Mouse (Mus musculus) lung, postnatal 0 days (tissue): ENCODE results near the gene Ccnt2. TPM values are rescaled to one million over a fixed set of nuclear protein-coding genes. Genes with fewer than 3 reads are reported as not detected.

Experiments
- ATAC-seq: fragments of 200-750 bp; cut with Nextera tagmentation; 2 replicates; pipeline ENCODE4 v1.8.0; 2017; ENCODE audit warnings: moderate library complexity
- DNase-seq: peaks from one replicate; pipeline ENCODE4 v3.0.0-alpha.2; 2016; ENCODE audit warnings: low spot score
- H3K27ac ChIP-seq: fragments of 300-500 bp; sonication (generic); 2 replicates; pipeline ENCODE4 v1.5.1; 2014; ENCODE audit warnings: antibody characterized with exemption, mild to moderate bottlenecking, low read length, mixed read lengths
- H3K27me3 ChIP-seq: fragments of 300-500 bp; sonication (generic); replicated peaks from 2 replicates; pipeline ENCODE4 v1.6.1; 2014; ENCODE audit warnings: low read length, mixed read lengths; ENCODE audit not compliant: insufficient read depth
- H3K36me3 ChIP-seq: fragments of 300-500 bp; sonication (generic); 2 replicates; pipeline ENCODE4 v1.6.1; 2014; ENCODE audit warnings: low read length, mixed read lengths; ENCODE audit not compliant: insufficient read depth
- H3K4me1 ChIP-seq: fragments of 300-500 bp; sonication (generic); 2 replicates; pipeline ENCODE4 v1.6.1; 2014; ENCODE audit warnings: antibody characterized with exemption, low read depth, low read length, mixed read lengths; ENCODE audit not compliant: insufficient read depth
- H3K4me2 ChIP-seq: fragments of 300-500 bp; sonication (generic); replicated peaks from 2 replicates; pipeline ENCODE4 v1.6.1; 2014; ENCODE audit warnings: low read depth, mild to moderate bottlenecking, low read length, moderate library complexity, mixed read lengths
- H3K4me3 ChIP-seq: fragments of 300-500 bp; sonication (generic); 2 replicates; pipeline ENCODE4 v1.5.1; 2014; ENCODE audit warnings: low read depth, low read length
- H3K9ac ChIP-seq: fragments of 300-500 bp; sonication (generic); replicated peaks from 2 replicates; pipeline ENCODE4 v1.6.1; 2014; ENCODE audit warnings: low read depth, mild to moderate bottlenecking
- H3K9me3 ChIP-seq: fragments of 300-500 bp; sonication (generic); 2 replicates; pipeline ENCODE4 v1.6.1; 2016; ENCODE audit warnings: low read length, mixed read lengths
- CTCF ChIP-seq: IDR thresholded peaks from 2 replicates; pipeline ENCODE4 v1.5.1; 2016; ENCODE audit warnings: antibody characterized with exemption, mild to moderate bottlenecking
- EP300 ChIP-seq: IDR thresholded peaks from 2 replicates; pipeline ENCODE4 v1.6.1; 2016; ENCODE audit warnings: antibody characterized with exemption, mild to moderate bottlenecking, control low read depth
- WGBS: fragments of 180-500 bp; shearing (Covaris S2); extraction: QIAGEN DNeasy Blood & Tissue Kit; methylation state at CpG from one replicate; pipeline ENCODE4 v1.1.7; 2014; 5-methylcytosine and 5-hydroxymethylcytosine counted together
- polyA plus RNA-seq: library from polyadenylated mRNA; unstranded; fragments of >200 nt; fragmentation: Nextera tagmentation; extraction: Ambion mirVana; gene quantifications from 2 replicates; pipeline ENCODE4 v1.2.1, GENCODE M21; 2015

Ccnt2 gene
- polyA plus RNA-seq, 1 experiment from 2014 or later = 43.7 TPM

DNA sequence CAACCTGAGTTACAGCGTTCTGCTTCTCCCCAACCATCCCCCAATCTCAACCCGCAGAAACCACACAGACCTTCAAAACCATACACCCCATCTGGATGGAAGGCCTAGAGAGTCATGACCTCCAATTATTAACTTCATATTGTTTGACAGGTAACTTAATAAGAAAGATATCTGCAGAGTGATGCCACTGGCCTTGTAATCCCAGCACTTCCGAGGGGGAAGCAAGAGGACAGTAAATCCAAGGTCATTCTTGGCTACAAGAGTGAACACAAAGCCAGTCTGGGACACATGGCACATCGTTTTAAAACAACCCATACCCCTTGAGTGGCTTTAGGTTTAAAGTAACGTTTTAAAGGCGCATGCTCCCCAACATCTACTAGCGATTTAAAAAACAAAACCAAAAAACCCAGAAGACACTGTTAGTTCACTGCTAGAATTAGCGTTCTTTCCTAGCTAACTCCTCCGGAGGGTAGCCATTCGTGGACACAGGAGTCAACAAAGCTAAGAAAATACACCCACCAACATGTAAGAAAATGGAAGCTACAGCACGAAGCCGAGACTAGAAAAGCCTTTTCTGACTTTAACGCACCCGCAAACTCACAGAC, 664 bp upstream of the Ccnt2 start:
- H3K27me3 ChIP-seq = no peaks in the 10 kb centered on the region
- H3K9me3 ChIP-seq = no peaks in the 10 kb centered on the region
- peak overlapping the region; percentile 52 for H3K4me2 ChIP-seq
- peak; percentile 5 for ATAC-seq
- H3K9ac ChIP-seq = peak overlapping the region; percentile 37; the same call in 1 of the 2 replicates
- no peaks in the 10 kb centered on the region for H3K36me3 ChIP-seq
- H3K27ac ChIP-seq = peak overlapping the region; percentile 98
- TF ChIP-seq CTCF (no peak), EP300 (no peak; the same call in 1 of the 2 replicates)
- no peak for DNase-seq
- WGBS = 4% methylated on average over 14 of the region's 14 CpGs
- peaks cover 4% of the 10 kb centered on the region; the same call in 1 of the 2 replicates for H3K4me1 ChIP-seq
- H3K4me3 ChIP-seq = peak overlapping the region; percentile 82

DNA sequence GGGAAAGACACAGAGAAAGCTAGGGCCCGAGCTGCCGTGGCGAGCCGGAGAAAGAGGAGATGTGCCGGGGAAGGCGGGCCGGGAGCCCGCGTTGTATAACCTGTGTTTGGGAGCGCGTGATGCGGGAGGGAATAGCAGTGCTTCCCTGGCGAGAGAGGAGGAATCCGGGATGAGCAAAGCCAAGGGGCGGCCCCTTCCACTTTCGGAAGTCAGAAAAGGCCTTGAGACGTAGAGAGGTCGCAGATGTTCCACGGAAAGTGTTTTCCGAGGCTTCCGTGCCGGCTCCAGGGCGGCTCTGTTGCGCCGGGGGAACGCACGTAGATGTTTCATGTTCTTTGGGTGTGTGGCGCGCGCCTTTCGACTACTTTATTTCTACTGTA, 527 bp downstream of the Ccnt2 start:
- WGBS = under 1% methylated on average over 30 of the region's 31 CpGs
- peak overlapping the region; percentile 98 for H3K27ac ChIP-seq
- H3K4me1 ChIP-seq = peaks cover 4% of the 10 kb centered on the region; the same call in 1 of the 2 replicates
- peak; percentile 75 for DNase-seq
- no peaks in the 10 kb centered on the region for H3K36me3 ChIP-seq
- peak overlapping the region; percentile 59 for H3K4me2 ChIP-seq
- ATAC-seq = peak; percentile 37
- no peaks in the 10 kb centered on the region for H3K27me3 ChIP-seq
- TF ChIP-seq CTCF (no peak), EP300 (no peak)
- no peaks in the 10 kb centered on the region for H3K9me3 ChIP-seq
- H3K4me3 ChIP-seq = peak overlapping the region; percentile 82
- H3K9ac ChIP-seq = peak overlapping the region; percentile 91

DNA sequence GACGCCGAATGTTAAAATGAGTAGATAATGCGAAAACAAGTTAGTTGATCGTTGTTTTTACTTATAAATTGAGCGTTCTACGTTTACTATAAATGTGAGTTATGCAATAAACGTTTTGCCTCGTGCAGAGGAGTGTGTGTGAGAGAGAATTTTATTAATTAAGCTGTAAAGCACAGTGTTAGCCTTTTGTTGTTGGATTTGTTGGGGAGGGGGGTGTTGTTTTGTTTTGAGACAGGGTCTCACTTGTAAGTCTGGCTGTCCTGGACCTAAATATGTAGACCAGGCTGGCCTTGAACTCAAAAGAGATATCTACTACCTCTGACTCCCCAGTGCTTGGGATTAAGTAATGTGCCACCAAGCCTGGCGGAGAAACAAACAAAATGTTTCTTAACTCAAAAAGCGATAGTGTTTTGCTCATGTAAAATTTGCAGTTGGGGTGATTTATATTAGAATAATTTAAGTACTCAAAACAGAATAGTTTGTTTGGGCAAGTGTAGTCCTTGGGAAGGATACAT, 1.3 kb downstream of the Ccnt2 start:
- no peaks in the 10 kb centered on the region for H3K27me3 ChIP-seq
- H3K36me3 ChIP-seq = no peaks in the 10 kb centered on the region
- 5% methylated on average over 10 of the region's 10 CpGs for WGBS
- peak overlapping the region; percentile 82 for H3K4me3 ChIP-seq
- H3K27ac ChIP-seq = peak overlapping the region; percentile 98; the same call in 1 of the 2 replicates
- peak overlapping the region; percentile 91 for H3K9ac ChIP-seq
- no peak for TF ChIP-seq EP300
- TF ChIP-seq CTCF = no peak
- no peak for DNase-seq
- H3K9me3 ChIP-seq = no peaks in the 10 kb centered on the region
- peaks cover 4% of the 10 kb centered on the region; the same call in 1 of the 2 replicates for H3K4me1 ChIP-seq
- H3K4me2 ChIP-seq = peak overlapping the region; percentile 59
- no peak for ATAC-seq

DNA sequence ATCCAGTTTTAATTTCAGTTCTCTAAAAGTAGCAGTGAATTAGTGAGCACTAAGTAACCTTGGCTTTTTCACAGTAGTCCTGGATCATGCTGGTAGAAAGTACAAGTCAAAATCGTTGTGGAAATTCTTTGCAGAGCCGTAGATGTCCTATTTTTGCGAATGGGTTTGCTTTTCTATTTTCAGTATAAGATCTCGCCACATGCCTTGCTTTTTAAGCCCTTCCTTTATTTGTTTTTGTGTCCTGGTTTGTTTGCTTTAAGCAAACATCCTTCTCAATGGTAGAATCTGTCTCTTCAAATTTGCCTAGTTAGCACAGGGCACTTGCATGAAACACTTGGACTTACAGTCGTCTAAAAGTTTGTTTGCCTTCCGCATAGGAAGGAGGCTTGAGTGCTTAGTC, 2.3 kb downstream of the Ccnt2 start:
- TF ChIP-seq CTCF (no peak), EP300 (no peak)
- no peaks in the 10 kb centered on the region for H3K27me3 ChIP-seq
- no peaks in the 10 kb centered on the region for H3K9me3 ChIP-seq
- peaks cover 4% of the 10 kb centered on the region; the same call in 1 of the 2 replicates for H3K4me1 ChIP-seq
- no peak for ATAC-seq
- H3K36me3 ChIP-seq = no peaks in the 10 kb centered on the region
- DNase-seq = peak; percentile 75
- H3K27ac ChIP-seq = 0 out of 2 replicates have a peak overlapping the region, but pooled peaks have one; percentile 33
- WGBS = 30% methylated on average over 6 of the region's 6 CpGs
- H3K4me3 ChIP-seq = peak overlapping the region; percentile 82; the same call in 1 of the 2 replicates
- H3K4me2 ChIP-seq = peak overlapping the region; percentile 59; the same call in 1 of the 2 replicates
- no peak overlapping the region for H3K9ac ChIP-seq

DNA sequence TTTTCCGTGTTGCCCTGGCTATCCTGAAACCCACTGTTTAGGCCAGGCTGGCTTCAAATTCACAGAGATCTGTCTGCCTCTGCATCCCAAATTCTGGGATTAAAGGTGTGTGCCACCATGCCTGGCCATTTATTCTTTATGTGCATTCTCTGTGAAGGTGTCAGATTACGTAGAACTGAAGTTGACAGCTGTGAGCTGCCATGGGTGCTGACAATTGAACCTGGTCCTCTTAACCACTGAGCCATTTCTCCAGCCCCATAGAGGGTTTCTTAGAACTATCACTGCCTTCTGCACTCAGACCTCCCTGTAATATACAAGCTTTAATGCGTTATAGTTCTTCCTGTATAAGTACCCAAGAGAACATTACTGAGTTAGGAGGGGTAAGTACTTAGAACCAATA, 4.6 kb downstream of the Ccnt2 start:
- Histone ChIP-seq H3K9ac (no peak overlapping the region), H3K4me3 (no peak overlapping the region), H3K36me3 (no peaks in the 10 kb centered on the region), H3K4me2 (no peak overlapping the region), H3K4me1 (peaks cover 4% of the 10 kb centered on the region; the same call in 1 of the 2 replicates), H3K27ac (no peak overlapping the region), H3K9me3 (no peaks in the 10 kb centered on the region), H3K27me3 (no peaks in the 10 kb centered on the region)
- TF ChIP-seq CTCF = no peak
- TF ChIP-seq EP300 = no peak
- DNase-seq = no peak
- 82% methylated on average over 3 of the region's 3 CpGs for WGBS
- no peak for ATAC-seq

DNA sequence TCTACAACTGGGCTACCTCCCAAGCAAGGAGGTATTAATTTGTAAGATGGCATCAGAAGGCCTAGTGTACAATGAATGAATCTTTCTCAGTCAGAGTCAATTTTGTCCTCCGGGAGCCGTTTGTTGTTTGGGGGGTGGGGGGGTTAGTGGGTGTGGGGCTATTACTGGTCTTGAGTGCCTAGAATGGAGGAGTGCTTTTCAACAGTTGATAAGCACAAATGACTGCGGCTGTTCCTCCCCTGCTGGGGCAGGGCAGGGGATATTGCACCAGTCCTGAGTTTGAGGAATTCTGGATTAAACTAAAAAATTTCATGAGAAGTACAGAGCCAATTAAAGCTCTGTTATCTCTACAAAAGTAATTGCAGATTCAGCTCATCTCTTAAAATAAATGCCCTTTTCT, 6.2 kb downstream of the Ccnt2 start:
- H3K4me2 ChIP-seq = no peak overlapping the region
- H3K9ac ChIP-seq = no peak overlapping the region
- no peak for DNase-seq
- H3K9me3 ChIP-seq = no peaks in the 10 kb centered on the region
- H3K27me3 ChIP-seq = no peaks in the 10 kb centered on the region
- H3K4me1 ChIP-seq = peaks cover 4% of the 10 kb centered on the region; the same call in 1 of the 2 replicates
- 26% methylated on average over 3 of the region's 3 CpGs for WGBS
- no peak for ATAC-seq
- no peaks in the 10 kb centered on the region for H3K36me3 ChIP-seq
- TF ChIP-seq EP300 (no peak), CTCF (no peak)
- H3K4me3 ChIP-seq = no peak overlapping the region
- no peak overlapping the region for H3K27ac ChIP-seq
